Comparison of ENCODE assay signal across 3 mouse cellular contexts in genomic region chrX:160148859-160149258, GRCm38 (mm10).
"Had no signal": no experiment of that assay in that cellular context is flagged by ENCODE, and none has a peak within 500 bp of the region (broad histone marks: within the 10 kb centered on the region; RNA-seq: fewer than 3 reads in every experiment).

No protein-coding gene starts in this region.

- H3K36me3 ChIP-seq: neural tube, embryonic 13.5 days; neural tube, embryonic 15.5 days; stomach, embryonic 15.5 days had no signal

- H3K4me3 ChIP-seq: neural tube, embryonic 13.5 days; neural tube, embryonic 15.5 days; stomach, embryonic 15.5 days had no signal

- H3K4me2 ChIP-seq: neural tube, embryonic 13.5 days; neural tube, embryonic 15.5 days; stomach, embryonic 15.5 days had no signal

- H3K27me3 ChIP-seq: neural tube, embryonic 13.5 days; neural tube, embryonic 15.5 days; stomach, embryonic 15.5 days had no signal
